Mouse (Mus musculus) liver, postnatal 0 days (tissue): ENCODE results near the gene Wdr59. TPM values are rescaled to one million over a fixed set of nuclear protein-coding genes. Genes with fewer than 3 reads are reported as not detected.
A peak's percentile ranks its signal among the peaks of the same experiment; 100 is the strongest.

Source experiments
- ATAC-seq: fragments of 200-750 bp; cut with Nextera tagmentation; 2 replicates; pipeline ENCODE4 v1.8.0; 2017; ENCODE audit warnings: mild to moderate bottlenecking, moderate library complexity
- DNase-seq: peaks from one replicate; pipeline ENCODE4 v3.0.0-alpha.2; 2016
- H3K27ac ChIP-seq: fragments of 300-500 bp; sonication (generic); 2 replicates; pipeline ENCODE4 v1.5.1; 2014; ENCODE audit warnings: antibody characterized with exemption, moderate library complexity, mild to moderate bottlenecking, low read depth
- H3K27me3 ChIP-seq: fragments of 300-500 bp; sonication (generic); 2 replicates; pipeline ENCODE4 v1.6.1; 2014; ENCODE audit warnings: low read length, control low read depth, mixed read lengths; ENCODE audit not compliant: insufficient read depth
- H3K36me3 ChIP-seq: fragments of 300-500 bp; sonication (generic); replicated peaks from 2 replicates; pipeline ENCODE4 v1.6.1; 2014; ENCODE audit warnings: mild to moderate bottlenecking, control low read depth, low read length, moderate library complexity, mixed read lengths; ENCODE audit not compliant: insufficient read depth
- H3K4me1 ChIP-seq: fragments of 300-500 bp; sonication (generic); 2 replicates; pipeline ENCODE4 v1.6.1; 2014; ENCODE audit warnings: antibody characterized with exemption, mild to moderate bottlenecking, control low read depth; ENCODE audit not compliant: insufficient read depth
- H3K4me2 ChIP-seq: fragments of 300-500 bp; sonication (generic); 2 replicates; pipeline ENCODE4 v1.6.1; 2014; ENCODE audit warnings: low read depth, mild to moderate bottlenecking, low read length, moderate library complexity, mixed read lengths
- H3K4me3 ChIP-seq: fragments of 300-500 bp; sonication (generic); 2 replicates; pipeline ENCODE4 v1.5.1; 2014; ENCODE audit warnings: low read depth, low read length
- H3K9ac ChIP-seq: fragments of 300-500 bp; sonication (generic); replicated peaks from 2 replicates; pipeline ENCODE4 v1.6.1; 2014; ENCODE audit warnings: mild to moderate bottlenecking, moderate library complexity
- H3K9me3 ChIP-seq: fragments of 300-500 bp; sonication (generic); 2 replicates; pipeline ENCODE4 v1.6.1; 2016; ENCODE audit warnings: mild to moderate bottlenecking, control low read depth, low read length, mixed read lengths
- CTCF ChIP-seq: sonication (generic); IDR thresholded peaks from 2 replicates; pipeline ENCODE4 v1.5.1; 2016; ENCODE audit warnings: antibody characterized with exemption, low read depth
- EP300 ChIP-seq: IDR thresholded peaks from 2 replicates; pipeline ENCODE4 v1.6.1; 2016; ENCODE audit warnings: antibody characterized with exemption, low read depth, mild to moderate bottlenecking
- WGBS: fragments of 180-500 bp; shearing (Covaris S2); extraction: QIAGEN DNeasy Blood & Tissue Kit; methylation state at CpG from one replicate; pipeline ENCODE4 v1.1.7; 2014; ENCODE audit not compliant: insufficient replicate concordance; 5-methylcytosine and 5-hydroxymethylcytosine counted together
- polyA plus RNA-seq: library from polyadenylated mRNA; unstranded; fragments of >200 nt; fragmentation: Nextera tagmentation; extraction: Ambion mirVana; gene quantifications from 2 replicates; pipeline ENCODE4 v1.2.1, GENCODE M21; 2015

Gene Wdr59
- polyA plus RNA-seq, 1 experiment from 2014 or later, result 0.92 TPM

GRCm38 (mm10) chr8:111471526-111472081 is 50.3 kb downstream of the Wdr59 start:
- ATAC-seq (no peak), DNase-seq (no peak)
- H3K4me2 ChIP-seq, result no peak overlapping the region
- TF ChIP-seq EP300 (no peak), CTCF (no peak)
- H3K4me1 ChIP-seq, result no peaks in the 10 kb centered on the region
- no peak overlapping the region for H3K27ac ChIP-seq
- 76% methylated on average over 12 of the region's 12 CpGs for WGBS
- H3K9me3 ChIP-seq, result no peaks in the 10 kb centered on the region
- H3K9ac ChIP-seq, result no peak overlapping the region
- H3K4me3 ChIP-seq, result no peak overlapping the region
- H3K36me3 ChIP-seq, result peaks cover 5% of the 10 kb centered on the region; the same call in 1 of the 2 replicates
- no peaks in the 10 kb centered on the region for H3K27me3 ChIP-seq

GRCm38 (mm10) chr8:111469013-111469412 is 52.9 kb downstream of the Wdr59 start:
- Histone ChIP-seq H3K4me1 (no peaks in the 10 kb centered on the region), H3K4me3 (no peak overlapping the region), H3K36me3 (peaks cover 2% of the 10 kb centered on the region; the same call in 1 of the 2 replicates), H3K9ac (no peak overlapping the region), H3K4me2 (no peak overlapping the region), H3K27ac (no peak overlapping the region), H3K27me3 (no peaks in the 10 kb centered on the region), H3K9me3 (no peaks in the 10 kb centered on the region)
- TF ChIP-seq CTCF, result no peak
- no peak for TF ChIP-seq EP300
- ATAC-seq, result no peak
- no peak for DNase-seq
- 67% methylated on average over 6 of the region's 6 CpGs for WGBS

- ATAC-seq (no peak), DNase-seq (no peak)
- 78% methylated on average over 1 of the region's 1 CpGs for WGBS
These were observed 56.6 kb downstream of the Wdr59 start for GRCm38 (mm10) chr8:111465341-111465740.

GRCm38 (mm10) chr8:111464526-111464925 is 57.4 kb downstream of the Wdr59 start:
- DNase-seq (no peak), ATAC-seq (no peak)
- no peaks in the 10 kb centered on the region for H3K27me3 ChIP-seq
- H3K27ac ChIP-seq, result no peak overlapping the region
- H3K9ac ChIP-seq, result no peak overlapping the region
- no peaks in the 10 kb centered on the region for H3K4me1 ChIP-seq
- no peak for TF ChIP-seq EP300
- WGBS, result 80% methylated on average over 4 of the region's 4 CpGs
- H3K9me3 ChIP-seq, result no peaks in the 10 kb centered on the region
- no peak overlapping the region for H3K4me3 ChIP-seq
- peaks cover 9% of the 10 kb centered on the region for H3K36me3 ChIP-seq
- H3K4me2 ChIP-seq, result no peak overlapping the region

More at GRCm38 (mm10) chr8:111465341-111465740, 56.6 kb downstream of the Wdr59 start:
- H3K27ac ChIP-seq, result no peak overlapping the region
- H3K4me3 ChIP-seq, result no peak overlapping the region
- TF ChIP-seq CTCF (peak; percentile 48), EP300 (no peak)
- H3K9me3 ChIP-seq, result no peaks in the 10 kb centered on the region
- H3K9ac ChIP-seq, result no peak overlapping the region
- peaks cover 9% of the 10 kb centered on the region for H3K36me3 ChIP-seq
- no peaks in the 10 kb centered on the region for H3K27me3 ChIP-seq
- H3K4me1 ChIP-seq, result no peaks in the 10 kb centered on the region
- no peak overlapping the region for H3K4me2 ChIP-seq

- TF ChIP-seq EP300 (peak; percentile 71), CTCF (no peak)
- WGBS, result 34% methylated on average over 4 of the region's 4 CpGs
- no peak overlapping the region; the same call in 1 of the 2 replicates for H3K27ac ChIP-seq
These were observed 72.2 kb downstream of the Wdr59 start for GRCm38 (mm10) chr8:111449671-111450070.

GRCm38 (mm10) chr8:111445960-111446660 is 75.8 kb downstream of the Wdr59 start:
- ATAC-seq (peak; percentile 54; the same call in 1 of the 2 replicates), DNase-seq (no peak)
- TF ChIP-seq EP300 (no peak), CTCF (no peak)
- Histone ChIP-seq H3K36me3 (no peaks in the 10 kb centered on the region), H3K9ac (no peak overlapping the region), H3K4me3 (no peak overlapping the region), H3K27ac (no peak overlapping the region), H3K4me2 (no peak overlapping the region), H3K27me3 (0 out of 2 replicates have a peak, but pooled peaks cover 2% of the 10 kb centered on the region), H3K9me3 (no peaks in the 10 kb centered on the region), H3K4me1 (peaks cover 7% of the 10 kb centered on the region; the same call in 1 of the 2 replicates)
- WGBS, result 60% methylated on average over 4 of the region's 4 CpGs

More at GRCm38 (mm10) chr8:111449671-111450070, 72.2 kb downstream of the Wdr59 start:
- no peak overlapping the region for H3K4me2 ChIP-seq
- no peak overlapping the region for H3K4me3 ChIP-seq
- peaks cover 7% of the 10 kb centered on the region; the same call in 1 of the 2 replicates for H3K4me1 ChIP-seq
- no peaks in the 10 kb centered on the region for H3K27me3 ChIP-seq
- H3K36me3 ChIP-seq, result no peaks in the 10 kb centered on the region
- H3K9me3 ChIP-seq, result no peaks in the 10 kb centered on the region
- DNase-seq (no peak), ATAC-seq (peak; percentile 21; the same call in 1 of the 2 replicates)
- no peak overlapping the region for H3K9ac ChIP-seq
